Mouse (Mus musculus) heart, adult 9 months (tissue): ENCODE results near the gene Sass6.
"Not testable (repeated sequence)": the region's sequence is repeated elsewhere in the genome, so short reads cannot be mapped to it uniquely, and the experiment has no call there.

Source experiments
- DNase-seq, 2 experiments: peaks; one replicate each; pipeline ENCODE4 v3.0.0; 2022; ENCODE audit warnings: low spot score in 2 of 2

Sass6 gene

GRCm38 (mm10) chr3:116631459-116631858 is 36.7 kb downstream of the Sass6 start:
- no peak for DNase-seq

- DNase-seq = no peak
Measured at GRCm38 (mm10) chr3:116632971-116633370, 38.2 kb downstream of the Sass6 start.

- DNase-seq = no peak
Measured at GRCm38 (mm10) chr3:116634091-116634490, 39.3 kb downstream of the Sass6 start.

GRCm38 (mm10) chr3:116634853-116635252 is 40.1 kb downstream of the Sass6 start:
- no peak for DNase-seq

GRCm38 (mm10) chr3:116635799-116636198 is 41.0 kb downstream of the Sass6 start:
- DNase-seq = no peak

- DNase-seq = no peak
Measured at GRCm38 (mm10) chr3:116637693-116638476, 43.1 kb downstream of the Sass6 start.

GRCm38 (mm10) chr3:116638572-116638971 is 43.8 kb downstream of the Sass6 start:
- DNase-seq = no peak

- no peak for DNase-seq
Measured at GRCm38 (mm10) chr3:116640024-116640423, 45.2 kb downstream of the Sass6 start.

- DNase-seq = no peak
Measured at GRCm38 (mm10) chr3:116641811-116642371, 47.1 kb downstream of the Sass6 start.

- DNase-seq = no peak
Measured at GRCm38 (mm10) chr3:116642373-116642772, 47.6 kb downstream of the Sass6 start.

GRCm38 (mm10) chr3:116646387-116646786 is 51.6 kb downstream of the Sass6 start:
- no peak for DNase-seq

- no peak for DNase-seq
Measured at GRCm38 (mm10) chr3:116648805-116649204, 54.0 kb downstream of the Sass6 start.

GRCm38 (mm10) chr3:116650698-116651097 is 55.9 kb downstream of the Sass6 start:
- DNase-seq = no peak

- DNase-seq = no peak
Measured at GRCm38 (mm10) chr3:116652033-116652446, 57.3 kb downstream of the Sass6 start.

- DNase-seq = no peak
Measured at GRCm38 (mm10) chr3:116653278-116653945, 58.6 kb downstream of the Sass6 start.

GRCm38 (mm10) chr3:116654051-116654450 is 59.3 kb downstream of the Sass6 start:
- DNase-seq = not testable (repeated sequence)

- no peak for DNase-seq
Measured at GRCm38 (mm10) chr3:116656184-116656965, 61.6 kb downstream of the Sass6 start.

- DNase-seq = no peak
Measured at GRCm38 (mm10) chr3:116658928-116659565, 64.3 kb downstream of the Sass6 start.

- no peak for DNase-seq
Measured at GRCm38 (mm10) chr3:116659856-116660430, 65.2 kb downstream of the Sass6 start.

GRCm38 (mm10) chr3:116661288-116661869 is 66.6 kb downstream of the Sass6 start:
- no peak for DNase-seq
